Mouse (Mus musculus): ENCODE results near the gene Sumo2. TPM values are rescaled to one million over a fixed set of nuclear protein-coding genes. Genes with fewer than 3 reads are reported as not detected.

Sumo2 gene
- total and polyA plus RNA-seq, 3 experiments = 556 to 653 TPM; not detected in 1

DNA sequence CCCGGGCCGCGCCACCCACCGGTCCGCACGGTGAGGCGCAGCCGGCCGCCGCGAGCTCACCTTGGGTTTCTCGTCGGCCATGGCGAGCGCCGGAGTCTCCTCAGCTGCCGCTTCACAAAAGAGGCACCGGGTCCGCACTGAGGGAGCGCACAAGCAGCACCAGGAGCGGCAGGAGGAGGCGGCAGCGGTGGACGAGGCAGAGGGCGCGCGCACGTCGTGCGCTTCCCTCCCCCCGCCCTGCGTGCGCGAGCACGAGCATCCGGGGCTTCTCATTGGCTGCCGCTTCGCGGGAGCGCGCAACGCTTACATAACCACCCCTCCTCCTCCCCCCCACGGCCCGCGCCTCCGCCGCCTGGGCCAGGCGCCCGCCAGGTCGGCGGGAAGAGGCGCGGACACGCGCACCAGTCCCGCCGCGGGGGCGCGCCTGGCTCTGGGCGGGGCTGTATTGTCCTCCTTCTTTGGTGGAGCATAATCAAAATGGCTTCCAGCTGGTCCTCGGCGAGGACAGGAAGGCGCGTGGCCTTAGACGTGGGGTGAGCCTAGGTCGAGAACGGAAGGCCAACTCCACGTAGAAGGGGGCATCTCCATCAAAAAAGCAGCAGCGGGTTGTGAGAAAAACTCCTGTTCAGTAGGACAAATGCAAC, at the start of gene Sumo2 (continued):
- 0 out of 2 replicates have a peak, but pooled peaks have one; percentile 38 for TF ChIP-seq ELF1 (IDR thresholded peaks at IDR 0.05; ENCODE audit: low read depth, low read length)
- peak; percentile 55; the same call in 1 of the 2 replicates for TF ChIP-seq TCF12 (IDR thresholded peaks at IDR 0.05; ENCODE audit: low read depth, low read length)
- TF ChIP-seq NELFE (IDR thresholded peaks at IDR 0.05; ENCODE audit: low read depth, low read length) = peak; percentile 87
- TF ChIP-seq MAX (IDR thresholded peaks at IDR 0.05; ENCODE audit: low read length) = peak; percentile 88

DNA sequence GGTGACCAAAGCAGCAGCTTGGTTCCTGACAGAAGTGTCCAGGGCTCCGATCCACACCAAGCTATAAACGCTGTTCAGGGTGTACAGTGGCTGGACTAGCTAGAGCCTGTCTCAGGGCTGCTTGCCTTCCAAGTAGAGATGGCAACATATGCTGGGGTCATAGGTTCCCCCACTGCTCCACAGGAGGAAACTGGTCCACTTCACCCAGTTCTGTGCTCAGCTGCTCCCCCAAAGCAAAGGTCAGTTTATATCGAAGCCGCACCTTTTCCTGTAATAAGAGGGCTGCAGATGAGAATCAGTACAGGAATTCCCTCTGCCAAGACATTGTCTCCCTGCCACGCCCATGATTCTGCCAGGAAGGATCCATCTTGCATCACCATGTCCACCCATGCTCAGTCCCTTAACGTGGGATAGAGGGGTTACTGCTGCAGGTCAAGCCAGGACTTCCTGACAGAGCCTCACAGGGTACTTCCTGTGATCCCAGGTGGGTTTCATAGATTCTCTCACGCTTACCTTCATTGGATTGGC, 49.6 kb upstream of the Sumo2 start:
- Histone ChIP-seq H3K36me3 (ENCODE audit: control insufficient read depth in 1 of 2, insufficient read depth in 2 of 2, low read length in 2 of 2) (peaks cover 0 to 24% of the 10 kb centered on the region in 2 experiments; a peak in 2 of 4 replicates), H3K9me3 (replicated peaks; ENCODE audit: insufficient read depth, low read length) (no peaks in the 10 kb centered on the region), H3K27ac (ENCODE audit: control insufficient read depth, low read depth, low read length) (no peak overlapping the region), H3K79me2 (ENCODE audit: control insufficient read depth, insufficient read depth, low read length, poor library complexity) (no peaks in the 10 kb centered on the region), H3K4me1 (ENCODE audit: control insufficient read depth in 1 of 2, insufficient read depth in 2 of 2, low read length in 2 of 2) (no peaks in the 10 kb centered on the region), H3K9ac (ENCODE audit: control insufficient read depth, low read depth, low read length, poor library complexity, severe bottlenecking) (no peak overlapping the region), H3K4me3 (ENCODE audit: control insufficient read depth in 1 of 2, insufficient read depth in 1 of 2, low read depth in 2 of 2, low read length in 2 of 2) (no peak overlapping the region), H3K27me3 (ENCODE audit: control insufficient read depth in 1 of 2, insufficient read depth in 2 of 2, low read length in 2 of 2) (no peaks in the 10 kb centered on the region)
- no peak for TF ChIP-seq MEF2A (IDR thresholded peaks at IDR 0.05; ENCODE audit: extremely low read depth, insufficient replicate concordance, low read depth, low read length, poor library complexity, severe bottlenecking)
- no peak for TF ChIP-seq SIN3A (IDR thresholded peaks at IDR 0.05; ENCODE audit: low read length)
- TF ChIP-seq JUND (IDR thresholded peaks at IDR 0.05; ENCODE audit: low read depth, low read length) = no peak
- no peak for TF ChIP-seq ZNF384 (IDR thresholded peaks at IDR 0.05; ENCODE audit: low read depth, low read length)
- no peak for TF ChIP-seq NELFE (IDR thresholded peaks at IDR 0.05; ENCODE audit: low read depth, low read length)
- no peak for TF ChIP-seq GABPA (IDR thresholded peaks at IDR 0.05; ENCODE audit: low read depth, low read length)
- TF ChIP-seq POLR2AphosphoS5 (IDR thresholded peaks at IDR 0.05; ENCODE audit: borderline replicate concordance, low read depth, low read length) = no peak
- no peak for TF ChIP-seq CHD1 (IDR thresholded peaks at IDR 0.05; ENCODE audit: low read depth, low read length)
- TF ChIP-seq CTCF (IDR thresholded peaks at IDR 0.05 in 2 of 3, conservative IDR thresholded peaks at IDR 0.05 in 1 of 3; ENCODE audit: control insufficient read depth in 1 of 3, insufficient read depth in 1 of 3, low read depth in 2 of 3, low read length in 3 of 3, poor library complexity in 1 of 3, severe bottlenecking in 1 of 3) = no peak
- TF ChIP-seq UBTF (IDR thresholded peaks at IDR 0.05; ENCODE audit: borderline replicate concordance, insufficient read depth, low read depth, low read length) = no peak
- TF ChIP-seq TAL1 (IDR thresholded peaks at IDR 0.05; ENCODE audit: low read length) = no peak
- TF ChIP-seq POLR2A (IDR thresholded peaks at IDR 0.05; ENCODE audit: control insufficient read depth in 1 of 2, insufficient read depth in 1 of 2, low read depth in 1 of 2, low read length in 2 of 2, poor library complexity in 1 of 2) = 0 out of 4 replicates have a peak, but pooled peaks of 1 of the 2 experiments have one; percentile 21
- TF ChIP-seq ZKSCAN1 (IDR thresholded peaks at IDR 0.05; ENCODE audit: low read depth, low read length) = no peak
- TF ChIP-seq POLR2AphosphoS2 (IDR thresholded peaks at IDR 0.05; ENCODE audit: low read length) = 0 out of 2 replicates have a peak, but pooled peaks have one; percentile 0
- TF ChIP-seq ZC3H11A (IDR thresholded peaks at IDR 0.05; ENCODE audit: low read depth, low read length) = no peak
- TF ChIP-seq MYC (IDR thresholded peaks at IDR 0.05; ENCODE audit: low read depth, low read length) = no peak
- TF ChIP-seq E2F4 (IDR thresholded peaks at IDR 0.05; ENCODE audit: borderline replicate concordance, low read depth, low read length) = no peak
- no peak for DNase-seq (ENCODE audit: low read depth, low spot score)

Measured in MEL (cell line).